Mouse (Mus musculus) olfactory bulb, adult 2 months (tissue): ENCODE results near the gene Fam166b.

ENCODE experiments used
- CTCF ChIP-seq: fragments of 200-500 bp; IDR thresholded peaks from 2 replicates; pipeline ENCODE4 v1.5.1; 2012; ENCODE audit warnings: low read depth, mild to moderate bottlenecking, low read length, moderate library complexity; ENCODE audit not compliant: insufficient read depth
- POLR2A ChIP-seq: fragments of 200-500 bp; IDR thresholded peaks from 2 replicates; pipeline ENCODE4 v1.6.1; 2012; ENCODE audit warnings: mild to moderate bottlenecking, low read depth, low read length, moderate library complexity; ENCODE audit not compliant: insufficient read depth

- TF ChIP-seq CTCF (no peak), POLR2A (no peak)
Observed at GRCm38 (mm10) chr4:43418973-43419656, 9.8 kb downstream of the Fam166b start.
